8 mouse cellular contexts compared by ENCODE assay signal in the genomic region with DNA sequence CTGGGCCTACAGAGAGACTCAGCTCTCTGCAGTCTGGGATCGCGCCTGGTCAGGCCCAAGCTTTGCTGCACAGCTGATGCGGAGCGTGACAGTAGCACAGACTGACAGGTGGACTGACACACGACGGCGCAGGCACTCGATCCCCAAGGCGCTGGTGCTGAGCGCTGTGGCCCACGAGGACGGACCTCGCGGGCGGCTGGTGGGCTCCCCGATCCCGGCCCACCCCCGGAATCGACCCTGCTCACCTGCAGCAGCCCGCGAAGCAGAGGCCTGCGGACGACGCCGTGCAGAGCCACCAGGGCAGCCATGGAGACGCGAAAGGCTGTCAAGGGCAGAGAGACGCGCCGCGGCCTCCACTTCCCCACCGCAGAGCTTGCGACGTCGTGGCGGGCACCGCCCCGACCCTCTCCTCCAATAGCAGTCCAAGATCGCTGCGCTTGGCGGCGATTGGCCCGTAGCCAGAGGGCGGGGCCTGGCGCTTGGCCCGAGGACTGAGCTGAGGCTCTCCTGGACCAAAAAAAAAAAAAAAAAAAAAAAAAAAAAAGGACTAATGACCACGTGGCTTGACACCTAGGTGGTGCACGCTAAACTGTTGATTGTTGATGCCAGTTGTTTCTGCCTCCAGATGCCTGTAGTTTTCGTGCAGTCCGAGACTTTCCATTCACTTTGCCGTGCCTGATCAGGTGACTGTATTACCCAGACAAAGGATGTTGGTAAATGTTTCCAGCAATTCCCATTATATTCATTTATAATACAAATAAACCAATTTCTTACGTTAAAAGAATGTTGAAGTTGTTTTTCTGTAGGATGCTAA. TPM values are rescaled to one million over a fixed set of nuclear protein-coding genes. Genes with fewer than 3 reads are reported as not detected.
DNase-seq lines count a peak whose midpoint lies in the region; ATAC-seq lines count a peak whose summit lies in the region.

Gene Acat1 (minus strand): TSS at position 415 of the 814 bp plus-strand sequence.

- ATAC-seq in megakaryocyte progenitor cell, adult 5-6 weeks (replicated peaks; ENCODE audit: poor library complexity) = peak; percentile 99

- DNase-seq in adipocyte (ENCODE audit: low spot score) = peak; percentile 90
- peak; percentile 90 for DNase-seq in embryo, embryonic 10 days (ENCODE audit: low spot score)
- DNase-seq in gastrocnemius, postnatal 10 days = peak; percentile 99
- DNase-seq in induced T-regulatory cell, adult 2 months (ENCODE audit: low read depth) = peak; percentile 92
- peak; percentile 75 to 93 for DNase-seq in left cerebral cortex, adult 9 months (ENCODE audit: low spot score in 2 of 2)
- peak; percentile 94 for DNase-seq in right cerebral cortex, postnatal 14 days
- DNase-seq in urinary bladder, postnatal 36 days (ENCODE audit: low spot score in 2 of 2) = peak; percentile 91 to 96

RNA-seq across cellular contexts. Expression of gene Acat1, which starts in this region (rescaled TPM):
- 10 to 100 TPM; 96.4 to 98.2 TPM for total RNA-seq in gastrocnemius, postnatal 10 days (2021)
- total RNA-seq in megakaryocyte progenitor cell, adult 5-6 weeks (2015) = 83.7 and 109 TPM in 2 replicates
- total RNA-seq in megakaryocyte progenitor cell, adult 5-6 weeks (2017) = 64.5 and 64.7 TPM in 2 replicates

Comparison
In these comparisons a context has a peak if more than half of its experiments do, and no peak if none do; other contexts are left out.
1. Peak in every context shown above with its lines: DNase-seq and ATAC-seq.